Mouse (Mus musculus): Measurements from ENCODE around the gene Slc35f5.

DNA sequence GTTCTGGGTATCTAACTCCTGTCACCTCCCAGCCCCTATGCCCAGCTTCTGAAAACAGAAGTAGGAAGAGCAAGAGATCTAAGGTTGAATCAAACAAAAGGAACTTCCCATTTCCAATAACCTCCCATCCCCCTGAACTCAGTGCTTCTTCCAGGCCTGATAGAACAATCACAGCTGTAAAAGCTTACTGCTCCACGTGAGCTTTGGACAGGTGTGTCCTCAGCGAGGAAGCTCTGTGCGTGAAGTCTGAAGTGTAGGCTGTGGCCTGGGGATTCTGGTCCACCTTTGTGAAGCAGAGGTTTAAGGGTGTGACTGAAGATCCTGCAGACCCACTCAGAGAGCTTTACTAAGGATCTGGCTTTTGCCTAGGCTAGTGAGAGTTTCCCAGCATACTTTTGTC lies 33.0 kb upstream of the Slc35f5 start:
- TF ChIP-seq CTCF (IDR thresholded peaks at IDR 0.05; ENCODE audit: insufficient read depth, low read length) (no peak), POLR2A (IDR thresholded peaks at IDR 0.05; ENCODE audit: borderline replicate concordance, extremely low read depth, low read depth, low read length) (no peak)

Measured in lung, adult 2 months (tissue).